Mouse (Mus musculus) CH12.LX (cell line): ENCODE data around the gene Serpine2. TPM values are rescaled to one million over a fixed set of nuclear protein-coding genes. Genes with fewer than 3 reads are reported as not detected.

Source experiments
- DNase-seq: peaks from one replicate; pipeline ENCODE4 v3.0.0-alpha.2; 2013; ENCODE audit errors: extremely low read depth
- H3K27ac ChIP-seq: 2 replicates; pipeline ENCODE4 v1.5.1; 2012; ENCODE audit warnings: low read depth, mild to moderate bottlenecking, control low read depth, moderate library complexity; ENCODE audit not compliant: insufficient read depth
- H3K27me3 ChIP-seq: replicated peaks from 2 replicates; pipeline ENCODE3; 2012; ENCODE audit warnings: inconsistent platforms
- H3K36me3 ChIP-seq, 2 experiments: replicated peaks in 1 of 2; 2 replicates each; pipeline versions ENCODE3 to v1.6.1; 2012; ENCODE audit warnings: inconsistent platforms in 1 of 2, low read length in 1 of 2, mild to moderate bottlenecking in 1 of 2, mixed read lengths in 1 of 2, moderate library complexity in 1 of 2; ENCODE audit not compliant: control insufficient read depth in 1 of 2, insufficient read depth in 1 of 2
- H3K4me1 ChIP-seq, 2 experiments: 2 replicates each; pipeline ENCODE4 v1.6.1; 2012; ENCODE audit warnings: inconsistent platforms in 1 of 2, moderate library complexity in 1 of 2; ENCODE audit not compliant: insufficient read depth in 2 of 2, control insufficient read depth in 1 of 2
- H3K4me2 ChIP-seq: 2 replicates; pipeline ENCODE4 v1.6.1; 2012; ENCODE audit warnings: low read depth, mild to moderate bottlenecking, control low read depth; ENCODE audit not compliant: poor library complexity, insufficient read depth, severe bottlenecking
- H3K4me3 ChIP-seq, 3 experiments: fragments of 150-350 bp in 1 of 3; sonication (generic) in 1 of 3; replicated peaks in 1 of 3; 2 replicates each; pipeline versions ENCODE3 to v1.5.1; 2011 to 2012; ENCODE audit warnings: low read depth in 2 of 3, low read length in 2 of 3, mild to moderate bottlenecking in 2 of 3, moderate library complexity in 2 of 3, control low read depth in 1 of 3, improper control_type of control experiment in 1 of 3, inconsistent platforms in 1 of 3, mixed read lengths in 1 of 3; ENCODE audit not compliant: poor library complexity in 1 of 3
- H3K79me2 ChIP-seq: replicated peaks from 2 replicates; pipeline ENCODE4 v1.6.1; 2012; ENCODE audit warnings: mild to moderate bottlenecking, moderate library complexity; ENCODE audit not compliant: control insufficient read depth, poor library complexity, insufficient read depth, severe bottlenecking; ENCODE audit errors: extremely low read depth
- H3K9ac ChIP-seq: 2 replicates; pipeline ENCODE4 v1.6.1; 2012; ENCODE audit warnings: low read depth, mild to moderate bottlenecking, control low read depth, moderate library complexity; ENCODE audit not compliant: insufficient read depth
- H3K9me3 ChIP-seq: replicated peaks from 2 replicates; pipeline ENCODE3; 2012; ENCODE audit warnings: low read length, inconsistent platforms, mixed read lengths
- BHLHE40 ChIP-seq: IDR thresholded peaks from 2 replicates; pipeline ENCODE4 v1.6.1; 2011; ENCODE audit warnings: mild to moderate bottlenecking, low read depth, low read length, improper control_type of control experiment
- CTCF ChIP-seq, 2 experiments: IDR thresholded peaks in 1 of 2; conservative IDR thresholded peaks in 1 of 2; 2 replicates each; pipeline ENCODE4 v1.5.1; 2011 to 2012; ENCODE audit warnings: low read depth in 2 of 2, low read length in 2 of 2, improper control_type of control experiment in 1 of 2, inconsistent platforms in 1 of 2, mild to moderate bottlenecking in 1 of 2, moderate library complexity in 1 of 2
- E2F4 ChIP-seq: IDR thresholded peaks from 2 replicates; pipeline ENCODE4 v1.6.1; 2011; ENCODE audit warnings: low read depth, low read length, improper control_type of control experiment; ENCODE audit not compliant: insufficient replicate concordance
- GABPA ChIP-seq: IDR thresholded peaks from 2 replicates; pipeline ENCODE4 v1.6.1; 2012; ENCODE audit warnings: low read depth, low read length, improper control_type of control experiment, inconsistent platforms; ENCODE audit not compliant: insufficient replicate concordance
- HCFC1 ChIP-seq: IDR thresholded peaks from 2 replicates; pipeline ENCODE4 v1.6.1; 2012; ENCODE audit warnings: low read depth, mild to moderate bottlenecking, inconsistent platforms, low read length, improper control_type of control experiment
- IRF4 ChIP-seq: IDR thresholded peaks from 2 replicates; pipeline ENCODE4 v1.6.1; 2014; ENCODE audit warnings: low read depth, mild to moderate bottlenecking, inconsistent platforms, low read length, improper control_type of control experiment
- KAT2A ChIP-seq: IDR thresholded peaks from 2 replicates; pipeline ENCODE4 v1.6.1; 2012; ENCODE audit warnings: low read length, improper control_type of control experiment, inconsistent platforms; ENCODE audit not compliant: insufficient replicate concordance
- MAFK ChIP-seq: IDR thresholded peaks from 2 replicates; pipeline ENCODE4 v1.6.1; 2011; ENCODE audit warnings: low read length, improper control_type of control experiment; ENCODE audit not compliant: insufficient replicate concordance
- MAX ChIP-seq: IDR thresholded peaks from 2 replicates; pipeline ENCODE4 v1.6.1; 2011; ENCODE audit warnings: low read length, improper control_type of control experiment
- MAZ ChIP-seq: IDR thresholded peaks from 2 replicates; pipeline ENCODE4 v1.6.1; 2012; ENCODE audit warnings: low read depth, mild to moderate bottlenecking, inconsistent platforms, low read length, improper control_type of control experiment, moderate library complexity
- MEF2A ChIP-seq: IDR thresholded peaks from 2 replicates; pipeline ENCODE4 v1.6.1; 2014; ENCODE audit warnings: low read depth, mild to moderate bottlenecking, inconsistent platforms, low read length, improper control_type of control experiment, borderline replicate concordance
- MYC ChIP-seq: IDR thresholded peaks from 2 replicates; pipeline ENCODE4 v1.6.1; 2011; ENCODE audit warnings: low read depth, mild to moderate bottlenecking, improper control_type of control experiment, low read length
- NRF1 ChIP-seq: IDR thresholded peaks from 2 replicates; pipeline ENCODE4 v1.6.1; 2014; ENCODE audit warnings: low read depth, mild to moderate bottlenecking, inconsistent platforms, low read length, improper control_type of control experiment, moderate library complexity
- PAX5 ChIP-seq: IDR thresholded peaks from 2 replicates; pipeline ENCODE4 v1.6.1; 2012; ENCODE audit warnings: low read length, inconsistent platforms, mixed read lengths
- POLR2A ChIP-seq: IDR thresholded peaks from 2 replicates; pipeline ENCODE4 v1.6.1; 2011; ENCODE audit warnings: low read depth, mild to moderate bottlenecking, improper control_type of control experiment, low read length
- POLR2AphosphoS2 ChIP-seq: IDR thresholded peaks from 2 replicates; pipeline ENCODE4 v1.6.1; 2011; ENCODE audit warnings: low read depth, low read length, improper control_type of control experiment
- RAD21 ChIP-seq: IDR thresholded peaks from 2 replicates; pipeline ENCODE4 v1.6.1; 2011; ENCODE audit warnings: low read depth, mild to moderate bottlenecking, low read length, improper control_type of control experiment, moderate library complexity
- RCOR1 ChIP-seq: conservative IDR thresholded peaks from 2 replicates; pipeline ENCODE4 v1.6.1; 2012; ENCODE audit warnings: low read depth, mild to moderate bottlenecking, inconsistent platforms, low read length, improper control_type of control experiment
- SIN3A ChIP-seq: IDR thresholded peaks from 2 replicates; pipeline ENCODE4 v1.6.1; 2012; ENCODE audit warnings: low read length, improper control_type of control experiment, inconsistent platforms
- SMC3 ChIP-seq: IDR thresholded peaks from 2 replicates; pipeline ENCODE4 v1.6.1; 2011; ENCODE audit warnings: low read depth, low read length, improper control_type of control experiment
- UBTF ChIP-seq: IDR thresholded peaks from 2 replicates; pipeline ENCODE4 v1.6.1; 2012; ENCODE audit warnings: low read depth, mild to moderate bottlenecking, inconsistent platforms, low read length, improper control_type of control experiment, moderate library complexity
- USF1 ChIP-seq: IDR thresholded peaks from 2 replicates; pipeline ENCODE4 v1.6.1; 2014; ENCODE audit warnings: low read depth, mild to moderate bottlenecking, inconsistent platforms, low read length, improper control_type of control experiment
- ZC3H11A ChIP-seq: IDR thresholded peaks from 2 replicates; pipeline ENCODE4 v1.6.1; 2012; ENCODE audit warnings: low read depth, mild to moderate bottlenecking, inconsistent platforms, low read length, improper control_type of control experiment
- ZKSCAN1 ChIP-seq: IDR thresholded peaks from 2 replicates; pipeline ENCODE4 v1.6.1; 2012; ENCODE audit warnings: low read depth, inconsistent platforms, low read length, improper control_type of control experiment, borderline replicate concordance
- dilution Hi-C: fragments of 300-500 bp; cut with MboI; formaldehyde crosslinking; loops from 2 replicates; pipeline ENCODE4 v1.14.3; 2020; ENCODE audit warnings: low sequenced_read_pairs; ENCODE audit not compliant: extremely low pct_unique_long_range_greater_than_20kb, extremely low pct_ligation_motif_present
- in situ Hi-C: fragments of 300-500 bp; cut with MboI; formaldehyde crosslinking; loops from 3 replicates; pipeline ENCODE4 v1.14.3; 2019; ENCODE audit warnings: low sequenced_read_pairs, low pct_ligation_motif_present, low pct_unique_long_range_greater_than_20kb, mixed read lengths
- polyA plus RNA-seq: library from polyadenylated mRNA; unstranded; fragments of >175 nt; gene quantifications from 2 replicates; pipeline ENCODE4 v1.2.1, GENCODE M21; 2012; ENCODE audit warnings: low read depth; ENCODE audit not compliant: insufficient read length
- total RNA-seq, 2 experiments: library from RNA; depleted of rRNA; stranded (reverse); fragments of 300-350 nt in 1 of 2; fragments of >200 nt in 1 of 2; gene quantifications; 2 replicates each; pipeline ENCODE4 v1.2.3; 2012 to 2014

The Serpine2 gene
- total and polyA plus RNA-seq, 3 experiments = 14.8 to 17.3 (median 15.1) TPM

DNA sequence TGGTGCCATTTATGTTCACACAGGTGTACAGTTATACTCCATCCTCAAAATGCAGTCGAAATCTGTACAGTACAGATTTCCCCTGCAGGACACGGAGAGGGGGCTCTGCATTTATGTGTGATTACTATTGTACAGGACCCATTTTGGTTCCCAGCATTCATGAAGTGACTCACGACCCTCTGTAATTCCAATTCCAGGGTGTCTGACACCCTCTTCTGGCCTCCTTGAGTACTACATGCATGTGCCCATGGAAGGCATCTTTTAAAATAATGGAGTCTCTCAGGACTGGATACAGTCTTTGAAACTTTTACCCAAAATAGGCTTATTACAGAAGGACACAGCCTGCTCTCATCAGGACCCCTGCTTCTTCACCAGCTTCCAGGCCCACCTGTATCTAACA, 78.5 kb downstream of the Serpine2 start:
- H3K36me3 ChIP-seq = peaks cover 38 to 66% of the 10 kb centered on the region in 2 experiments

GRCm38 (mm10) chr1:79778011-79778410, 83.0 kb downstream of the Serpine2 start:
- H3K9me3 ChIP-seq = peaks cover 8% of the 10 kb centered on the region
- H3K36me3 ChIP-seq = peaks cover 38 to 54% of the 10 kb centered on the region in 2 experiments
- TF ChIP-seq CTCF (conservative IDR thresholded peaks at IDR 0.05 in 1 of 2, IDR thresholded peaks at IDR 0.05 in 1 of 2; ENCODE audit: low read depth in 2 of 2, low read length in 2 of 2) (no peak), ZC3H11A (no peak), POLR2A (no peak), PAX5 (no peak), MYC (no peak), USF1 (no peak), KAT2A (no peak)
- TF ChIP-seq, all 38 proteins: peak for 0
- H3K4me1 ChIP-seq = peaks cover 10 to 37% of the 10 kb centered on the region in 2 experiments
- H3K4me3 ChIP-seq = peak overlapping the region in 1 of 3 experiments; percentile 89
- no peaks in the 10 kb centered on the region for H3K27me3 ChIP-seq
- in situ Hi-C loops (no loop called here), dilution Hi-C loops (no loop called here)
- peaks cover 18% of the 10 kb centered on the region for H3K79me2 ChIP-seq
- H3K4me2 ChIP-seq = no peak overlapping the region
- DNase-seq = no peak
- H3K27ac ChIP-seq = no peak overlapping the region
- H3K9ac ChIP-seq = no peak overlapping the region

More for the DNA sequence above, 78.5 kb downstream of the Serpine2 start:
- peaks cover 2 to 25% of the 10 kb centered on the region in 2 experiments; a peak in 3 of 4 replicates for H3K4me1 ChIP-seq
- no peaks in the 10 kb centered on the region for H3K27me3 ChIP-seq
- dilution Hi-C loops = no loop called here
- peaks cover 10% of the 10 kb centered on the region for H3K79me2 ChIP-seq
- H3K9ac ChIP-seq = no peak overlapping the region
- H3K4me2 ChIP-seq = no peak overlapping the region
- H3K27ac ChIP-seq = no peak overlapping the region
- peak; percentile 36 for DNase-seq
- in situ Hi-C loops = loop anchor here (10.0 kb wide), 2 partner anchors 322 to 392 kb away; no protein-coding TSS in a partner anchor
- H3K4me3 ChIP-seq = no peak overlapping the region
- H3K9me3 ChIP-seq = peaks cover 8% of the 10 kb centered on the region
- TF ChIP-seq RAD21 (peak; percentile 70), POLR2A (no peak), SMC3 (peak; percentile 65), CTCF (conservative IDR thresholded peaks at IDR 0.05 in 1 of 2, IDR thresholded peaks at IDR 0.05 in 1 of 2; ENCODE audit: low read depth in 2 of 2, low read length in 2 of 2) (peak; percentile 53 to 63; a peak in 3 of 4 replicates)

GRCm38 (mm10) chr1:79775927-79776458, 85.0 kb downstream of the Serpine2 start, which contains the start of the genes Mrpl44 and Wdfy1:
Gene Mrpl44, plus strand, starts transcription at chr1:79776018.
Gene Wdfy1, minus strand, starts transcription at chr1:79776143.
- Histone ChIP-seq H3K27ac (peak within 1 kb of the TSS; percentile 91), H3K27me3 (no peaks in the 10 kb centered on the region), H3K4me2 (peak within 1 kb of the TSS; percentile 71), H3K36me3 (peaks cover 24 to 34% of the 10 kb centered on the region in 2 experiments), H3K4me1 (peaks cover 10 to 53% of the 10 kb centered on the region in 2 experiments), H3K79me2 (peaks cover 18% of the 10 kb centered on the region), H3K9ac (peak within 1 kb of the TSS; percentile 74), H3K9me3 (no peaks in the 10 kb centered on the region), H3K4me3 (peak within 1 kb of the TSS; percentile 80 to 89 (median 83))
- in situ Hi-C loops = no loop called here
- peak; percentile 97 for DNase-seq
- dilution Hi-C loops = no loop called here
- peak; percentile 77 for TF ChIP-seq POLR2A
- TF ChIP-seq HCFC1 = peak; percentile 100
- TF ChIP-seq MAX = peak; percentile 86
- no peak for TF ChIP-seq PAX5
- peak; percentile 95 for TF ChIP-seq RCOR1
- TF ChIP-seq UBTF = peak; percentile 86; the same call in 1 of the 2 replicates
- TF ChIP-seq SIN3A = peak; percentile 92
- no peak; the same call in 1 of the 2 replicates for TF ChIP-seq POLR2AphosphoS2
- TF ChIP-seq MAZ = peak; percentile 80
- TF ChIP-seq ZKSCAN1 = no peak
- peak; percentile 81; the same call in 1 of the 2 replicates for TF ChIP-seq GABPA
- peak; percentile 94 for TF ChIP-seq NRF1
- TF ChIP-seq E2F4 = no peak
- peak; percentile 92 for TF ChIP-seq MEF2A
- no peak for TF ChIP-seq BHLHE40
- no peak for TF ChIP-seq ZC3H11A
- peak; percentile 82 for TF ChIP-seq IRF4
- no peak for TF ChIP-seq MAFK
